Mouse (Mus musculus) erythroblast, embryonic 14.5 days (primary cell): ENCODE data around the gene Itga9.

Experiments
- GATA1 ChIP-seq: IDR thresholded peaks from 2 replicates; pipeline ENCODE4 v1.6.1; 2012; ENCODE audit warnings: low read length, inconsistent platforms, mixed read lengths
- TAL1 ChIP-seq: IDR thresholded peaks from 3 replicates; pipeline ENCODE4 v1.6.1; 2012; ENCODE audit warnings: low read length, inconsistent platforms, mixed read lengths

- TF ChIP-seq TAL1, result no peak
- no peak for TF ChIP-seq GATA1
These were observed 318.1 kb downstream of the Itga9 start for GRCm38 (mm10) chr9:118924554-118925085.
